ENCODE assay signal across 23 mouse cellular contexts in the genomic region with DNA sequence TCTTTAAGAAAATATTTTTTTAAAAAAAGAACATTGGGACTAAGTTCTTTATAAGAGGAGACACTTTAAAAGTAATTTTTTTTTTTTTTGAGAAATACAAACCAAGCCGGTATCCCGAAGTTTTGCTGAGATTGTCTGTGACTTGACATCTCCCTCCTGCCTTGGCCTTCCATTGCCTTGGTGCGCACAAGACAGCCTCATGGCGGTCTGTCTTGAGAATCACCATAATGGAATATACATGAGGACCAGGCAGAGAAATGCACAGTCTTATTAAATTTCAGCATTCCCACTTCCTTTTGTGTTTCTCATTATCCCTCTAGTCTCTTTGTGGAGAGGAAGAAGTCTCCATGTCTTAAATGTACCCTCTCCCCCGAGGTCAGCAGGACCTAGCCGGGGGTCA.
DNase-seq lines count a peak whose midpoint lies in the region; ATAC-seq and TF ChIP-seq lines count a peak whose summit lies in the region.
"Had no signal": no experiment of that assay in that cellular context is flagged by ENCODE, and none has a peak within 500 bp of the region (broad histone marks: within the 10 kb centered on the region; RNA-seq: fewer than 3 reads in every experiment).

No protein-coding gene starts in this region.

- DNase-seq in heart, adult 11 months: peak; percentile 58
- no peak for DNase-seq in heart, postnatal 25 days (ENCODE audit: low spot score)
- peak; percentile 36 for DNase-seq in intestine, embryonic 14.5 days (ENCODE audit: low spot score)
- DNase-seq: adrenal gland, adult 2 months; adrenal gland, postnatal 10 days; adrenal gland, postnatal 25 days; cerebellum, adult 11 months; cerebellum, adult 18-20 months; cerebellum, adult 8-10 months; cerebellum, adult 9-11 months; cerebellum, postnatal 14 days; cerebellum, postnatal 36 days; embryo, embryonic 11 days had no signal

- no peaks in the 10 kb centered on the region for H3K9me3 ChIP-seq in intestine, embryonic 14.5 days (ENCODE audit: control insufficient read depth, low read length)
- H3K9me3 ChIP-seq in intestine, postnatal 0 days (ENCODE audit: control insufficient read depth): no peaks in the 10 kb centered on the region
- no peaks in the 10 kb centered on the region for H3K9me3 ChIP-seq in midbrain, embryonic 12.5 days
- H3K9me3 ChIP-seq in midbrain, embryonic 16.5 days (replicated peaks; ENCODE audit: control insufficient read depth, low read length, poor library complexity, severe bottlenecking): no peaks in the 10 kb centered on the region
- H3K9me3 ChIP-seq: embryonic facial prominence, embryonic 13.5 days; embryonic facial prominence, embryonic 15.5 days; forebrain, embryonic 10.5 days; forebrain, embryonic 12.5 days had no signal

- intact Hi-C loops in heart, postnatal 25 days (cut with DNase I): loop anchor here (10.0 kb wide), 1 partner anchor 135 kb away; no protein-coding TSS in a partner anchor

- no peak for ATAC-seq in intestine, embryonic 14.5 days (replicated peaks; ENCODE audit: low FRiP score, low TSS enrichment, low read depth)
- ATAC-seq in intestine, postnatal 0 days: no peak
- peak; percentile 55; the same call in 1 of the 2 replicates for ATAC-seq in midbrain, embryonic 12.5 days (ENCODE audit: low FRiP score, low read depth)
- no peak for ATAC-seq in midbrain, embryonic 16.5 days
- ATAC-seq: forebrain, embryonic 14.5 days; forebrain, embryonic 16.5 days had no signal

- 89% methylated on average over 6 of the region's 6 CpGs for WGBS in intestine, embryonic 14.5 days
- 95% methylated on average over 6 of the region's 6 CpGs for WGBS in intestine, postnatal 0 days
- WGBS in midbrain, embryonic 12.5 days: 74% methylated on average over 6 of the region's 6 CpGs
- 74% methylated on average over 6 of the region's 6 CpGs for WGBS in midbrain, embryonic 16.5 days

- no peaks in the 10 kb centered on the region for H3K36me3 ChIP-seq in intestine, embryonic 14.5 days (ENCODE audit: control insufficient read depth, insufficient read depth, low read length)
- no peaks in the 10 kb centered on the region for H3K36me3 ChIP-seq in intestine, postnatal 0 days (ENCODE audit: control insufficient read depth, insufficient read depth)
- H3K36me3 ChIP-seq in midbrain, embryonic 12.5 days: no peaks in the 10 kb centered on the region
- no peaks in the 10 kb centered on the region for H3K36me3 ChIP-seq in midbrain, embryonic 16.5 days (ENCODE audit: control insufficient read depth, insufficient read depth, low read length)
- H3K36me3 ChIP-seq: embryonic facial prominence, embryonic 13.5 days; embryonic facial prominence, embryonic 15.5 days; forebrain, embryonic 10.5 days; forebrain, embryonic 12.5 days had no signal

- H3K27ac ChIP-seq in intestine, embryonic 14.5 days (ENCODE audit: low read depth): no peak overlapping the region
- no peak overlapping the region for H3K27ac ChIP-seq in intestine, postnatal 0 days (ENCODE audit: low read depth, low read length)
- no peak overlapping the region for H3K27ac ChIP-seq in midbrain, embryonic 12.5 days (replicated peaks)
- H3K27ac ChIP-seq in midbrain, embryonic 16.5 days (ENCODE audit: low read length): no peak overlapping the region
- H3K27ac ChIP-seq: embryonic facial prominence, embryonic 13.5 days; embryonic facial prominence, embryonic 15.5 days; forebrain, embryonic 10.5 days; forebrain, embryonic 12.5 days had no signal

- H3K4me1 ChIP-seq in intestine, embryonic 14.5 days (replicated peaks; ENCODE audit: control insufficient read depth, insufficient read depth, low read length): peaks cover 8% of the 10 kb centered on the region; the same call in 1 of the 2 replicates
- no peaks in the 10 kb centered on the region for H3K4me1 ChIP-seq in intestine, postnatal 0 days (replicated peaks; ENCODE audit: control insufficient read depth, insufficient read depth, low read length)
- H3K4me1 ChIP-seq in midbrain, embryonic 12.5 days: peaks cover 8% of the 10 kb centered on the region; the same call in 1 of the 2 replicates
- H3K4me1 ChIP-seq in midbrain, embryonic 16.5 days (ENCODE audit: control insufficient read depth, insufficient read depth, low read length): no peaks in the 10 kb centered on the region
- H3K4me1 ChIP-seq: embryonic facial prominence, embryonic 15.5 days had no signal

- TF ChIP-seq CTCF in intestine, postnatal 0 days (IDR thresholded peaks at IDR 0.05; ENCODE audit: low read depth): no peak

- no peak overlapping the region for H3K4me2 ChIP-seq in intestine, embryonic 14.5 days (ENCODE audit: low read length)
- no peak overlapping the region for H3K4me2 ChIP-seq in intestine, postnatal 0 days (replicated peaks; ENCODE audit: low read depth)
- no peak overlapping the region for H3K4me2 ChIP-seq in midbrain, embryonic 12.5 days (replicated peaks)
- H3K4me2 ChIP-seq in midbrain, embryonic 16.5 days (ENCODE audit: low read length): no peak overlapping the region
- H3K4me2 ChIP-seq: embryonic facial prominence, embryonic 13.5 days; embryonic facial prominence, embryonic 15.5 days; forebrain, embryonic 12.5 days had no signal

- no peak overlapping the region for H3K9ac ChIP-seq in intestine, embryonic 14.5 days (ENCODE audit: low read length)
- no peak overlapping the region for H3K9ac ChIP-seq in intestine, postnatal 0 days (ENCODE audit: low read depth, low read length)
- H3K9ac ChIP-seq in midbrain, embryonic 12.5 days (replicated peaks): no peak overlapping the region
- no peak overlapping the region for H3K9ac ChIP-seq in midbrain, embryonic 16.5 days (ENCODE audit: low read depth, low read length)
- H3K9ac ChIP-seq: embryonic facial prominence, embryonic 13.5 days; embryonic facial prominence, embryonic 15.5 days; forebrain, embryonic 12.5 days had no signal

- no peaks in the 10 kb centered on the region for H3K27me3 ChIP-seq in intestine, embryonic 14.5 days (replicated peaks; ENCODE audit: control insufficient read depth, insufficient read depth, low read length)
- no peaks in the 10 kb centered on the region for H3K27me3 ChIP-seq in intestine, postnatal 0 days (replicated peaks; ENCODE audit: control insufficient read depth, insufficient read depth, low read length)
- no peaks in the 10 kb centered on the region for H3K27me3 ChIP-seq in midbrain, embryonic 12.5 days
- no peaks in the 10 kb centered on the region for H3K27me3 ChIP-seq in midbrain, embryonic 16.5 days (ENCODE audit: control insufficient read depth, insufficient read depth, low read depth, low read length)
- H3K27me3 ChIP-seq: embryonic facial prominence, embryonic 13.5 days; embryonic facial prominence, embryonic 15.5 days; forebrain, embryonic 12.5 days had no signal

- no peak overlapping the region for H3K4me3 ChIP-seq in intestine, embryonic 14.5 days (ENCODE audit: low read depth, low read length)
- no peak overlapping the region for H3K4me3 ChIP-seq in intestine, postnatal 0 days (ENCODE audit: low read depth, low read length)
- H3K4me3 ChIP-seq in midbrain, embryonic 12.5 days: no peak overlapping the region
- no peak overlapping the region for H3K4me3 ChIP-seq in midbrain, embryonic 16.5 days (ENCODE audit: low read depth, low read length)
- H3K4me3 ChIP-seq: embryonic facial prominence, embryonic 13.5 days; embryonic facial prominence, embryonic 15.5 days; erythroblast, embryonic 14.5 days; forebrain, embryonic 10.5 days; forebrain, embryonic 12.5 days had no signal
